Comparison of ENCODE assay signal across 22 mouse cellular contexts in the genomic region with DNA sequence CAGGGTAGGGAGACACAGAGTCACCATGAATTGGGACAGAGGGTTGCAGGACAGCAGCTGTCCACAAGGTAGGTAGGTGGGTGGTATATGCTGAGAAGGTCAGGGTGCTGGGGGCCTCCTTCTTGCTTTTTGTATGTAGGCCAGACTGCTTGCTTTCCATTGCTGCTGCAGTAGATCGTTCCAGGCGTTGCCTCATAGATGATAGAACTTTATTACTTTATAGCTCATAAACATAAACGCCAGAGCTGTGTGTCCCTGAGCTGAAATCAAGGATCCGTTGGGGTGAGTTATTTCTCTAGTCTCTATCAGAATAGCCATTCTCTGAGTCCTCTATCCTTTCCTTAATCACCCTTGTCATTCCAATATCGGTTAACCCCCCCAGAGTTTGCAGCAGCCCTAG. TPM values are rescaled to one million over a fixed set of nuclear protein-coding genes. Genes with fewer than 3 reads are reported as not detected.
DNase-seq lines count a peak whose midpoint lies in the region; ATAC-seq and TF ChIP-seq lines count a peak whose summit lies in the region.
"Had no signal": no experiment of that assay in that cellular context is flagged by ENCODE, and none has a peak within 500 bp of the region (broad histone marks: within the 10 kb centered on the region; RNA-seq: fewer than 3 reads in every experiment).

No protein-coding gene starts in this region.

- no peak overlapping the region for H3K4me3 ChIP-seq in intestine, embryonic 15.5 days (replicated peaks)
- no peak overlapping the region for H3K4me3 ChIP-seq in intestine, postnatal 0 days (ENCODE audit: low read depth, low read length)
- H3K4me3 ChIP-seq in layer of hippocampus, adult 2 months: no peak overlapping the region
- H3K4me3 ChIP-seq in intestine, embryonic 16.5 days (ENCODE audit: low read length): no peak overlapping the region

- no peak for TF ChIP-seq CTCF in intestine, postnatal 0 days (IDR thresholded peaks at IDR 0.05; ENCODE audit: low read depth)
- TF ChIP-seq CTCF in layer of hippocampus, adult 2 months (conservative IDR thresholded peaks at IDR 0.05): no peak

- H3K4me2 ChIP-seq in intestine, embryonic 15.5 days (replicated peaks): no peak overlapping the region
- no peak overlapping the region for H3K4me2 ChIP-seq in intestine, postnatal 0 days (replicated peaks; ENCODE audit: low read depth)
- H3K4me2 ChIP-seq in intestine, embryonic 16.5 days (ENCODE audit: low read depth, low read length): no peak overlapping the region

- no peaks in the 10 kb centered on the region for H3K27me3 ChIP-seq in intestine, embryonic 15.5 days (replicated peaks)
- no peaks in the 10 kb centered on the region for H3K27me3 ChIP-seq in intestine, postnatal 0 days (replicated peaks; ENCODE audit: control insufficient read depth, insufficient read depth, low read length)
- H3K27me3 ChIP-seq in intestine, embryonic 16.5 days (replicated peaks; ENCODE audit: control insufficient read depth, insufficient read depth, low read length): no peaks in the 10 kb centered on the region
- H3K27me3 ChIP-seq: CH12.LX had no signal

- H3K9ac ChIP-seq in intestine, embryonic 15.5 days: no peak overlapping the region
- no peak overlapping the region for H3K9ac ChIP-seq in intestine, postnatal 0 days (ENCODE audit: low read depth, low read length)
- no peak overlapping the region for H3K9ac ChIP-seq in intestine, embryonic 16.5 days (ENCODE audit: low read depth, low read length)

- no peaks in the 10 kb centered on the region for H3K36me3 ChIP-seq in intestine, embryonic 15.5 days
- H3K36me3 ChIP-seq in intestine, postnatal 0 days (ENCODE audit: control insufficient read depth, insufficient read depth): no peaks in the 10 kb centered on the region
- H3K36me3 ChIP-seq in intestine, embryonic 16.5 days (ENCODE audit: control insufficient read depth, insufficient read depth, low read length): no peaks in the 10 kb centered on the region
- H3K36me3 ChIP-seq: G1E had no signal

- no peaks in the 10 kb centered on the region for H3K9me3 ChIP-seq in intestine, embryonic 15.5 days
- no peaks in the 10 kb centered on the region for H3K9me3 ChIP-seq in intestine, postnatal 0 days (ENCODE audit: control insufficient read depth)
- no peaks in the 10 kb centered on the region for H3K9me3 ChIP-seq in intestine, embryonic 16.5 days (ENCODE audit: control insufficient read depth, low read length)
- H3K9me3 ChIP-seq: G1E had no signal

- H3K27ac ChIP-seq in intestine, embryonic 15.5 days: no peak overlapping the region
- H3K27ac ChIP-seq in intestine, postnatal 0 days (ENCODE audit: low read depth, low read length): no peak overlapping the region
- H3K27ac ChIP-seq in layer of hippocampus, adult 2 months: peak overlapping the region; percentile 46; the same call in 1 of the 2 replicates
- H3K27ac ChIP-seq in intestine, embryonic 16.5 days (ENCODE audit: low read length): no peak overlapping the region

- peak; percentile 68 for ATAC-seq in intestine, embryonic 15.5 days
- ATAC-seq in intestine, postnatal 0 days: no peak
- peak; percentile 75; the same call in 1 of the 2 replicates for ATAC-seq in intestine, embryonic 16.5 days
- ATAC-seq: activated CD4-positive, CD25-positive, alpha-beta regulatory T cell, adult 4 months; CD4-positive, CD25-positive, alpha-beta regulatory T cell, adult 4 months; Patski had no signal

- WGBS in intestine, embryonic 15.5 days: 60% methylated on average over 5 of the region's 5 CpGs
- 41% methylated on average over 5 of the region's 5 CpGs for WGBS in intestine, postnatal 0 days
- 47% methylated on average over 5 of the region's 5 CpGs for WGBS in intestine, embryonic 16.5 days
- 20% methylated on average over 5 of the region's 5 CpGs for WGBS in large intestine, adult 2 months

- intact Hi-C loops in left cerebral cortex, postnatal 36 days (cut with DNase I): no loop called here

- no peaks in the 10 kb centered on the region for H3K4me1 ChIP-seq in intestine, embryonic 15.5 days (replicated peaks)
- no peaks in the 10 kb centered on the region for H3K4me1 ChIP-seq in intestine, postnatal 0 days (replicated peaks; ENCODE audit: control insufficient read depth, insufficient read depth, low read length)
- 0 out of 2 replicates have a peak, but pooled peaks cover 2% of the 10 kb centered on the region for H3K4me1 ChIP-seq in intestine, embryonic 16.5 days (ENCODE audit: control insufficient read depth, insufficient read depth, low read length)

- DNase-seq in layer of hippocampus, adult 2 months (ENCODE audit: low spot score in 2 of 2): no peak
- DNase-seq in layer of hippocampus, adult 18-20 months (ENCODE audit: low spot score in 2 of 2): no peak
- peak; percentile 3 for DNase-seq in large intestine, adult 2 months (ENCODE audit: low read depth, low spot score)
- no peak for DNase-seq in cerebellum, postnatal 4 days (ENCODE audit: low spot score in 2 of 2)
- no peak for DNase-seq in left cerebral cortex, postnatal 36 days (ENCODE audit: low spot score in 2 of 2)
- DNase-seq: adrenal gland, adult 2 months; adrenal gland, adult 8-10 months; adrenal gland, postnatal 10 days; adrenal gland, postnatal 14 days; adrenal gland, postnatal 25 days; adrenal gland, postnatal 36 days; B cell, adult 2 months; cerebellum, adult 11 months; cerebellum, adult 11-12 months had no signal

RNA-seq across cellular contexts. Expression of gene Thumpd2, which starts 27.9 kb away (rescaled TPM):
- 12.1 and 14.1 TPM in 2 replicates for polyA plus RNA-seq in intestine, embryonic 15.5 days (2015; fragmentation: Nextera tagmentation; extraction: Ambion mirVana)
- 5.0 and 5.6 TPM in 2 replicates for polyA plus RNA-seq in intestine, postnatal 0 days (2015; fragmentation: Nextera tagmentation; extraction: Ambion mirVana)
- total RNA-seq in layer of hippocampus, adult 2 months (2021): 1 to 10 TPM; 8.4 to 8.6 TPM
- 1 to 10 TPM; 7.3 TPM for total RNA-seq in layer of hippocampus, adult 18-20 months (2021)
- 11.9 TPM in 2 replicates for polyA plus RNA-seq in intestine, embryonic 16.5 days (2015; fragmentation: Nextera tagmentation; extraction: Ambion mirVana)
- 0.81 and 0.84 TPM in 2 replicates for polyA plus RNA-seq in large intestine, adult 2 months (2012; rRNA removed)
- total RNA-seq in left cerebral cortex, postnatal 36 days (2021): 1 to 10 TPM; 5.2 to 8.7 TPM
